Mouse (Mus musculus) gastrocnemius, postnatal 25 days (tissue): Measurements from ENCODE around the gene Bcl2l1. TPM values are rescaled to one million over a fixed set of nuclear protein-coding genes. Genes with fewer than 3 reads are reported as not detected.

ENCODE experiments used
- DNase-seq: peaks from one replicate; pipeline ENCODE4 v3.0.0; 2022
- total RNA-seq, 2 experiments: library from RNA; stranded (reverse); gene quantifications; 1 replicate in 1 of 2; 2 replicates in 1 of 2; pipeline ENCODE4 v1.2.3; 2021

The Bcl2l1 gene
- total RNA-seq, 2 experiments from 2014 or later, result 13.8 to 16.4 TPM

GRCm38 (mm10) chr2:152824438-152825167 lies 6.9 kb downstream of the Bcl2l1 start:
- DNase-seq, result no peak

- DNase-seq, result no peak
Measured at GRCm38 (mm10) chr2:152823770-152824169, 7.8 kb downstream of the Bcl2l1 start.

- no peak for DNase-seq
Measured at GRCm38 (mm10) chr2:152821566-152821965, 10.0 kb downstream of the Bcl2l1 start.

GRCm38 (mm10) chr2:152821023-152821422 lies 10.5 kb downstream of the Bcl2l1 start:
- peak; percentile 72 for DNase-seq

GRCm38 (mm10) chr2:152820369-152820768 lies 11.2 kb downstream of the Bcl2l1 start:
- DNase-seq, result peak; percentile 82

GRCm38 (mm10) chr2:152819926-152820325 lies 11.6 kb downstream of the Bcl2l1 start:
- peak; percentile 55 for DNase-seq

GRCm38 (mm10) chr2:152819097-152819624 lies 12.4 kb downstream of the Bcl2l1 start:
- DNase-seq, result no peak

GRCm38 (mm10) chr2:152818679-152819078 lies 12.8 kb downstream of the Bcl2l1 start:
- no peak for DNase-seq

- DNase-seq, result no peak
Measured at GRCm38 (mm10) chr2:152817596-152818291, 13.8 kb downstream of the Bcl2l1 start.

GRCm38 (mm10) chr2:152816657-152817348 lies 14.7 kb downstream of the Bcl2l1 start:
- DNase-seq, result no peak

GRCm38 (mm10) chr2:152815879-152816656 lies 15.5 kb downstream of the Bcl2l1 start:
- peak; percentile 51 for DNase-seq

- DNase-seq, result no peak
Measured at GRCm38 (mm10) chr2:152814213-152814874, 17.2 kb downstream of the Bcl2l1 start.

GRCm38 (mm10) chr2:152813232-152813631 lies 18.3 kb downstream of the Bcl2l1 start:
- no peak for DNase-seq

GRCm38 (mm10) chr2:152811336-152812165 lies 20.0 kb downstream of the Bcl2l1 start:
- no peak for DNase-seq

GRCm38 (mm10) chr2:152810158-152810941 lies 21.2 kb downstream of the Bcl2l1 start:
- no peak for DNase-seq

GRCm38 (mm10) chr2:152808178-152808577 lies 23.4 kb downstream of the Bcl2l1 start:
- DNase-seq, result no peak

GRCm38 (mm10) chr2:152806037-152806436 lies 25.5 kb downstream of the Bcl2l1 start:
- DNase-seq, result peak; percentile 53

GRCm38 (mm10) chr2:152805111-152805490 lies 26.4 kb downstream of the Bcl2l1 start:
- DNase-seq, result no peak

GRCm38 (mm10) chr2:152804408-152805110 lies 27.0 kb downstream of the Bcl2l1 start:
- DNase-seq, result no peak
